34 mouse cellular contexts compared by ENCODE assay signal in the genomic region with DNA sequence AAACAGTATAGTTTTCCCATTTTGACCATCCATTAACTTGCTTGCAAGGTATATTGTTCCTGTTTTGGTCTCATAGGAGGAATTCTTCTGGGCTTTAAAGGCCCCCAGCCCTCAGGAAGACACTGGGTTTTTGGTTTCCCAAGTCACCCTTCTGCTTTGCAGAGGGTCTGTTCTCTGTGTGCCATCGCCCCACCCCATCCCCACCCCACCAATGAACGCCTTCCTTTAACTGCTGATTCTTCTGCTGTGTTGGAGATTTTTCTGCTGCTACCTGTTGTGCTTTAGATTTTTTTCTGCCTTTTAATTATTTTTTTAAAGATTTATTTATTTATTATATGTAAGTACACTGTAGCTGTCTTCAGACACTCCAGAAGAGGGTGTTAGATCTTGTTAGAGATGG. TPM values are rescaled to one million over a fixed set of nuclear protein-coding genes. Genes with fewer than 3 reads are reported as not detected.
"Had no signal": no experiment of that assay in that cellular context is flagged by ENCODE, and none has a peak within 500 bp of the region (broad histone marks: within the 10 kb centered on the region; RNA-seq: fewer than 3 reads in every experiment).

A gene (plus strand): TSS at position 301 of the 400 bp plus-strand sequence.

- H3K4me2 ChIP-seq: embryonic facial prominence, embryonic 12.5 days; embryonic facial prominence, embryonic 13.5 days; embryonic facial prominence, embryonic 15.5 days; forebrain, embryonic 12.5 days; forebrain, embryonic 13.5 days; forebrain, embryonic 15.5 days had no signal

- H3K4me3 ChIP-seq: embryonic facial prominence, embryonic 10.5 days; embryonic facial prominence, embryonic 12.5 days; embryonic facial prominence, embryonic 13.5 days; embryonic facial prominence, embryonic 15.5 days; erythroblast, embryonic 14.5 days; forebrain, embryonic 10.5 days; forebrain, embryonic 12.5 days; forebrain, embryonic 13.5 days; forebrain, embryonic 15.5 days; gastrocnemius, adult 2 months; heart, adult 2 months had no signal

- ATAC-seq: forebrain, embryonic 13.5 days; forebrain, embryonic 14.5 days; forebrain, embryonic 15.5 days; forebrain, embryonic 16.5 days; forebrain, postnatal 0 days had no signal

- H3K27ac ChIP-seq: embryonic facial prominence, embryonic 10.5 days; embryonic facial prominence, embryonic 12.5 days; embryonic facial prominence, embryonic 13.5 days; embryonic facial prominence, embryonic 15.5 days; forebrain, embryonic 10.5 days; forebrain, embryonic 12.5 days; forebrain, embryonic 13.5 days; forebrain, embryonic 15.5 days; gastrocnemius, adult 2 months; heart, adult 2 months had no signal

- H3K9ac ChIP-seq: embryonic facial prominence, embryonic 12.5 days; embryonic facial prominence, embryonic 13.5 days; embryonic facial prominence, embryonic 15.5 days; forebrain, embryonic 12.5 days; forebrain, embryonic 13.5 days; forebrain, embryonic 15.5 days; forebrain, postnatal 0 days had no signal

- H3K36me3 ChIP-seq: embryonic facial prominence, embryonic 10.5 days; embryonic facial prominence, embryonic 12.5 days; embryonic facial prominence, embryonic 13.5 days; embryonic facial prominence, embryonic 15.5 days; forebrain, embryonic 10.5 days; forebrain, embryonic 12.5 days; forebrain, embryonic 15.5 days had no signal

- DNase-seq: cerebellum, adult 8-10 months; cerebellum, adult 9-10 months; cerebellum, adult 9-11 months; cerebellum, postnatal 10 days; cerebellum, postnatal 14 days; cerebellum, postnatal 25 days; cerebellum, postnatal 36 days; embryo, embryonic 11 days; forebrain, postnatal 0 days; gastrocnemius, adult 2 months; gastrocnemius, postnatal 10 days; gastrocnemius, postnatal 14 days; gastrocnemius, postnatal 25 days; gastrocnemius, postnatal 36 days; heart, adult 11 months; heart, adult 18-20 months; heart, adult 2 months had no signal

- H3K27me3 ChIP-seq: embryonic facial prominence, embryonic 12.5 days; embryonic facial prominence, embryonic 13.5 days; embryonic facial prominence, embryonic 15.5 days; forebrain, embryonic 13.5 days; forebrain, embryonic 15.5 days had no signal

- H3K9me3 ChIP-seq: embryonic facial prominence, embryonic 10.5 days; embryonic facial prominence, embryonic 12.5 days; embryonic facial prominence, embryonic 13.5 days; embryonic facial prominence, embryonic 15.5 days; forebrain, embryonic 10.5 days; forebrain, embryonic 12.5 days; forebrain, embryonic 13.5 days; forebrain, embryonic 15.5 days had no signal

RNA-seq across cellular contexts. Expression of the gene that starts here (rescaled TPM):
- polyA plus RNA-seq: cortical plate, adult 2 months; embryonic facial prominence, embryonic 10.5 days; embryonic facial prominence, embryonic 11.5 days; embryonic facial prominence, embryonic 12.5 days; embryonic facial prominence, embryonic 13.5 days; embryonic facial prominence, embryonic 14.5 days; embryonic facial prominence, embryonic 15.5 days; erythroblast, embryonic 14.5 days; forebrain, embryonic 10.5 days; forebrain, embryonic 11.5 days; forebrain, embryonic 12.5 days; forebrain, embryonic 13.5 days; forebrain, embryonic 14.5 days; forebrain, embryonic 15.5 days; forebrain, embryonic 16.5 days; forebrain, postnatal 0 days; frontal cortex, adult 2 months; gonadal fat pad, adult 2 months; heart, adult 2 months had no signal
